Mouse (Mus musculus): ENCODE data around the gene Ifnl3.

DNA sequence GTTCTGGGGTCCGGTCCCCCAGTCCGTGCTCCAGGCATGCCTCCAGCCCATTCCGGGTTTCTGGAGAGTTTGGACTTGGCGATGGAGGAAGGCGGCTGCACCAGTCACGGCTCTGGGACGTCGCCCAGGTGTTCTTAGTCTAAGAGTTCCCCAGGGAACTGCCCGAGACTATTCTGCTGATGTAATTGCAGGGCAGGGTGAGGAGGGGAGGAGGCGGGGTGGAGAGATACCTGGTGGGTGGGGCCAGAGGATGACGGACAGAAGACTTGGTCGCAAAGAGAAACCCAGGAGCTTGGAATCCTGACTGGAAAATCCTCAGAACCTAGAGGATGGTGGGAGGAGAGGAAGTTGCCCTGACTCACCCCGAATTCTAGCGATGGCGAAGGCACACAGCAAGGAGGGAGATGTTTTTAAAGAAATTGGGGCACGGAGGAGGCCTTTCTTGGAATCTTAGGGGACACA, 34.6 kb upstream of the Ifnl3 start:
- TF ChIP-seq POLR2A (IDR thresholded peaks at IDR 0.05; ENCODE audit: borderline replicate concordance, control insufficient read depth, low read depth, low read length) (no peak), CTCF (IDR thresholded peaks at IDR 0.05; ENCODE audit: control insufficient read depth, insufficient read depth, low read length) (no peak)
